Mouse (Mus musculus): ENCODE results near the gene Stk38l.

DNA sequence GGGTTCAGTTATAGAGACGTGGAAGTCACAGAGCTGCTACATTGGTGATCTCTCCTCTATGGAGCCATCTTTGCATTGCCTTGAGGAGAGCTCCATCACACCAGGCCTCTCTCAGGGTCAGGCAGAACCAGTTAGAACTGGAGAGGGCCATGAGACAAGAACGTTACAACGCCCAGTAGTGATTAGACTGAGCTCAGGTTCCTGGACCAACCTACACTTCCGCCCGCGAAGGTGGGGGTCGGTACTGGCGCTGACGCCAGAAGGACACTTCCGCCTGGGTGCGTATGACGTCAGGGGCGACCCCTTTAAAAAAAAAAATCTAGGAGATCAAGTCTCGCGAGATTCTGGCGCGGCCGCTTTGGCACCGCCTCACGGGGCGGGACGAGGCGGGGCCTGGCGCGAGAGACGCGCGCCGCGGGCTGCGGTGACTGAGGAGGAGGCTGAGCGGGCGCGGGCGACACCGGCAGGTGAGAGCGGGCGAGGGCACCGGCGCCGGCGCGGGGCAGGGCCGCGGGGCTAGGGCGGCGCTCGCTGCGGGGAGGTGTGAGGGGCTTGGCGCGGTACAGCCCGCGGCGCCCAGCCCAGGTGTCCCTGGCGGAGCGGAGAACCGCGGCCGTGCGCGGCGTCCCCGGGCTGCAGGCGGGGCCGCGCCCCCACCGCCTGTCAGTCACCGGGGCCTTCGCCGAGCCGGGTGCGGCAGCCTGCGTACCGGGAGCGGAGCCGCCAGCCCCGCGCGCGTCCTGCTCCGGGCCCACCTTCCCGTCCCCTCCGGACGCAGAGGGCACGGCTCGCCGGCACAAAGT, at the start of gene Stk38l:
- peak; percentile 78 for TF ChIP-seq EP300 (IDR thresholded peaks at IDR 0.05; ENCODE audit: low read depth)
- no peak; the same call in 1 of the 2 replicates for TF ChIP-seq CTCF (IDR thresholded peaks at IDR 0.05; ENCODE audit: low read depth)

All from liver, postnatal 0 days (tissue).